Mouse (Mus musculus) midbrain, embryonic 13.5 days (tissue): ENCODE data around the gene Ppt2. TPM values are rescaled to one million over a fixed set of nuclear protein-coding genes. Genes with fewer than 3 reads are reported as not detected.

Experiments
- ATAC-seq: fragments of 200-750 bp; cut with Nextera tagmentation; 2 replicates; pipeline ENCODE4 v1.8.0; 2017; ENCODE audit warnings: mild to moderate bottlenecking, moderate TSS enrichment, moderate library complexity
- H3K27ac ChIP-seq: fragments of 300-500 bp; sonication (generic); 2 replicates; pipeline ENCODE4 v1.5.1; 2015; ENCODE audit warnings: inconsistent platforms, mild to moderate bottlenecking, moderate library complexity
- H3K27me3 ChIP-seq: fragments of 300-500 bp; sonication (generic); 2 replicates; pipeline ENCODE4 v1.6.1; 2015; ENCODE audit warnings: mild to moderate bottlenecking, inconsistent platforms
- H3K36me3 ChIP-seq: fragments of 300-500 bp; sonication (generic); 2 replicates; pipeline ENCODE4 v1.6.1; 2015; ENCODE audit warnings: mild to moderate bottlenecking, inconsistent platforms
- H3K4me1 ChIP-seq: fragments of 300-500 bp; sonication (generic); replicated peaks from 2 replicates; pipeline ENCODE4 v1.6.1; 2015; ENCODE audit warnings: inconsistent platforms
- H3K4me2 ChIP-seq: fragments of 300-500 bp; sonication (generic); replicated peaks from 2 replicates; pipeline ENCODE4 v1.6.1; 2015; ENCODE audit warnings: moderate library complexity, mild to moderate bottlenecking, inconsistent platforms
- H3K4me3 ChIP-seq: fragments of 300-500 bp; sonication (generic); replicated peaks from 2 replicates; pipeline ENCODE4 v1.5.1; 2015; ENCODE audit warnings: mild to moderate bottlenecking, inconsistent platforms
- H3K9ac ChIP-seq: fragments of 300-500 bp; sonication (generic); replicated peaks from 2 replicates; pipeline ENCODE4 v1.6.1; 2015; ENCODE audit warnings: mild to moderate bottlenecking, inconsistent platforms
- H3K9me3 ChIP-seq: fragments of 300-500 bp; sonication (generic); 2 replicates; pipeline ENCODE4 v1.6.1; 2016; ENCODE audit warnings: mild to moderate bottlenecking, inconsistent platforms
- WGBS: fragments of 180-500 bp; shearing (Covaris S2); methylation state at CpG from one replicate; pipeline ENCODE4 v1.1.7; 2015; 5-methylcytosine and 5-hydroxymethylcytosine counted together
- polyA plus RNA-seq: library from polyadenylated mRNA; unstranded; fragments of >200 nt; fragmentation: Nextera tagmentation; extraction: Ambion mirVana; gene quantifications from 2 replicates; pipeline ENCODE4 v1.2.1, GENCODE M21; 2015

The Ppt2 gene
- polyA plus RNA-seq, 1 experiment from 2014 or later = 23.3 TPM

DNA sequence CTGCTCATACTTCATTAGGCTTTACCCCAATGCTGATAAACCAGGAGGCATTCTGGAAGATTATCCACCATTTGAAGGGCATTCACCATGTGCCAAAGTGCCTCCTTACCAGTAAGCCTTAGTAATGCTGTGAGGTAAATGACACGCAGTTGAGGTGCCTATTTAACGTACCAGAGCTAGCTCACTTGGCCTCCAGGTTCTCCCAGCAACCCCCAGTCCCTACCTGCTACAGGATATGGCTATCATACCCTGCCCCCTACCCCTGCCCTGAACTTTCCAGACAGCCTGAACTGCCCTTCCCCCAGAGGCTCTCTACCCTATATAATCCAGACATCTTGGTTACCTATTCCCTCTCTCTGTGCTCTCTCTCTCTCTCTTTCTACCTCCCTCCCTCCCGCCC lies 39.5 kb downstream of the Ppt2 start:
- 75% methylated on average over 3 of the region's 3 CpGs for WGBS
- H3K27ac ChIP-seq = no peak overlapping the region
- no peaks in the 10 kb centered on the region for H3K9me3 ChIP-seq
- no peaks in the 10 kb centered on the region for H3K27me3 ChIP-seq
- no peak for ATAC-seq
- no peak overlapping the region for H3K4me2 ChIP-seq
- H3K4me3 ChIP-seq = no peak overlapping the region
- H3K4me1 ChIP-seq = peaks cover 67% of the 10 kb centered on the region
- H3K9ac ChIP-seq = no peak overlapping the region
- no peaks in the 10 kb centered on the region for H3K36me3 ChIP-seq

DNA sequence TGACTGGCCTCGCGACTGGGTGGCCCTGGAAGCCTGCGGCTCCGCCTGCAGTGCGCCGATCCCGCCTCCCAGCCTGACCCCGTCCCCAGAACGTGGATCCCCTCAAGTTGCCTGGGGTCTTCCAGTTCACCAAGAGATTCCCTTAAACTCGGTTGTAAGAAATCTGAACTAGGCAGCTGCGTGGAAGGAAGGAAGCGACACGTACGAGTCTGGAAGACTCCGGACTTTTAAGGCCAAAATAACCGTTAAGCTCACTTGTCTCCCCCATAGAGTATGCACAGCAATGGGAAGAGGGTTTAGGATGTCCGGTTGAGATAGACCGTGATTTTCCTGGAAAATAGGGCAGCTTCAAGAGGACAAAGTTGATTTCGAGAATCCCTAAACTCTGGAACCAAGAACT lies 40.5 kb downstream of the Ppt2 start:
- Histone ChIP-seq H3K9me3 (no peaks in the 10 kb centered on the region), H3K4me2 (peak overlapping the region; percentile 89), H3K27me3 (no peaks in the 10 kb centered on the region), H3K4me1 (peaks cover 57% of the 10 kb centered on the region), H3K9ac (peak overlapping the region; percentile 93), H3K27ac (peak overlapping the region; percentile 100), H3K36me3 (no peaks in the 10 kb centered on the region), H3K4me3 (peak overlapping the region; percentile 63)
- ATAC-seq = no peak
- WGBS = 3% methylated on average over 19 of the region's 19 CpGs

DNA sequence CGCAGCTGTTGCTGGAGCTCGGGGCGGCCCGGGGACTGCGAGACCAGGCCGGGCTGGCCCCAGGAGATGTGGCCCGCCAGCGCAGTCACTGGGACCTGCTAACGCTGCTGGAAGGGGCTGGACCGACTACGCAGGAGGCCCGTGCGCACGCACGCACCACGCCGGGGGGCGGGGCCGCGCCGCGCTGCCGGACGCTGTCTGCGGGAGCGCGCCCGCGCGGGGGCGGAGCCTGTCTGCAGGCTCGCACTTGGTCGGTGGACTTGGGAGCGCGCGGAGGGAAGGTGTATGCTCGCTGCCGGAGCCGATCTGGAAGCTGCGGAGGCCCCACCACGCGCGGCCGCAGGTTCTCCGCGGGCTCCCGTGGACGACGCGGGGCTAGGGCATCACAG lies 40.9 kb downstream of the Ppt2 start:
- H3K4me2 ChIP-seq = peak overlapping the region; percentile 89
- peak overlapping the region; percentile 100 for H3K27ac ChIP-seq
- no peaks in the 10 kb centered on the region for H3K36me3 ChIP-seq
- ATAC-seq = peak; percentile 87
- H3K9ac ChIP-seq = peak overlapping the region; percentile 93
- peak overlapping the region; percentile 63 for H3K4me3 ChIP-seq
- H3K4me1 ChIP-seq = peaks cover 54% of the 10 kb centered on the region
- no peaks in the 10 kb centered on the region for H3K9me3 ChIP-seq
- WGBS = under 1% methylated on average over 37 of the region's 50 CpGs
- H3K27me3 ChIP-seq = no peaks in the 10 kb centered on the region

DNA sequence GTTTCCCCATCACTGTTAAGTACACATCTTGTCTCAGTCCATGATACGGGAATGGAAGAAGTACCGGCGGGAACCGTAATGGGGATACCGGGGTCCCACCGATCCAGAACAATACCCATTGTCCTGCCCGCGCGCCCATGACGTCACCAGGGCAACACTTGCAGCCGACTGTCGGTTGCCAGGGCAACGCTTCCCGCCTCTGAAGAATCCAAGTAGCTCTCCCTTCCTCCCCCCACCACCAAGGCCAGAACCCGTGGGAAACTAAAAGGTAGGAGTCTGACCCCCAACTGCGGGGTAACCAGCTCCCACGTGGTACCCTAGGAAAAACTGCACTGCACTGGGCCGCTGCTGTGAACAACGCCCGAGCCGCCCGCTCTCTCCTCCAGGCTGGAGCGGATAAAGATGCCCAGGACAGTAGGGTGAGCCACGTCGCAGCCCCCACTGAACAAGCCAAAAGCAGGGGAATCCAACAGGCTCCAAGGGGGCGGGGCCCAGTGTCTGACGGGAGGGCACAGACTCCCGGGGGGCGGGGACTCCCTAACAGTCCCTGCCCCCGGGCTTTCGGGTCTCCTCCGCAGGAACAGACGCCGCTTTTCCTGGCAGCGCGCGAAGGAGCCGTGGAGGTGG lies 41.4 kb downstream of the Ppt2 start:
- 0% methylated on average over 37 of the region's 38 CpGs for WGBS
- H3K27ac ChIP-seq = peak overlapping the region; percentile 100
- H3K9me3 ChIP-seq = no peaks in the 10 kb centered on the region
- peak overlapping the region; percentile 89 for H3K4me2 ChIP-seq
- peak overlapping the region; percentile 63 for H3K4me3 ChIP-seq
- no peaks in the 10 kb centered on the region for H3K27me3 ChIP-seq
- ATAC-seq = peak; percentile 79
- H3K4me1 ChIP-seq = peaks cover 54% of the 10 kb centered on the region
- no peaks in the 10 kb centered on the region for H3K36me3 ChIP-seq
- peak overlapping the region; percentile 93 for H3K9ac ChIP-seq

DNA sequence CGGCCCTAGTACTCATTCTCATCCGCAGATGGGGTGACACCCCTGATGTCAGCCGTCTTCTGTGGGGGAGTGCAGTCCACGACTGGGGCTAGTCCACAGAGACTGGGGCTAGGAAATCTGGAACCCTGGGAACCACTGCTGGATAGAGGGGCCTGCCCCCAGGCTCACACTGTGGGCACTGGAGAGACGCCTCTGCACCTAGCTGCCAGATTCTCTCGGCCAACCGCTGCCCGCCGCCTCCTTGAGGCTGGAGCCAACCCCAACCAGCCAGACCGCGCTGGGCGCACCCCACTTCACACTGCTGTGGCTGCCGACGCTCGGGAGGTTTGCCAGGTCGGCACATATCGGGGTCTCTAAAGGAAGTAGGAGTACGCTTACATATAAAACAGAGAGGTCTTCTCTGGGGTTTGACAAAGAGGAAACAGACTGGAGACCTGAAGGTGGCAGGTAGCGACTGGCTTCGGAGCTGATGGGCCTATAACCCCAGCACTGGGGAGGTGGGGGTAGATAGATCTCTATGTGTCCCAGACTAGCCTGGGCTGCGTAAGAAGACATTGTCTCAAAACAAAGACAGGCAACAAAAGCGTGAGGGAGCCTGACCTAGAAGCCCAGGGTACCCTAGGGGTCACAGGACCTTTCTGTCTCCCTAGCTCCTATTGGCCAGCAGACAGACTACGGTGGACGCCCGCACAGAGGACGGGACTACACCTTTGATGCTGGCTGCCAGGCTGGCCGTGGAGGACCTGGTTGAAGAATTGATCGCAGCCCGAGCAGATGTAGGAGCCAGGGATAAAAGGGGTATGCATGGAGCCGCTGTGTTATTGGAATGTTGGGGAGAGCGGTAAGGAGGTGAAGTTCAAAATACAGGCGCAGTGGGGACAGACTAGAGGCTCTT lies 42.2 kb downstream of the Ppt2 start:
- H3K27me3 ChIP-seq = no peaks in the 10 kb centered on the region
- no peaks in the 10 kb centered on the region for H3K9me3 ChIP-seq
- peaks cover 48% of the 10 kb centered on the region for H3K4me1 ChIP-seq
- no peaks in the 10 kb centered on the region for H3K36me3 ChIP-seq
- H3K27ac ChIP-seq = peak overlapping the region; percentile 100
- H3K4me3 ChIP-seq = peak overlapping the region; percentile 63
- WGBS = 19% methylated on average over 32 of the region's 32 CpGs
- H3K9ac ChIP-seq = peak overlapping the region; percentile 93
- peak; percentile 27 for ATAC-seq
- peak overlapping the region; percentile 89 for H3K4me2 ChIP-seq

DNA sequence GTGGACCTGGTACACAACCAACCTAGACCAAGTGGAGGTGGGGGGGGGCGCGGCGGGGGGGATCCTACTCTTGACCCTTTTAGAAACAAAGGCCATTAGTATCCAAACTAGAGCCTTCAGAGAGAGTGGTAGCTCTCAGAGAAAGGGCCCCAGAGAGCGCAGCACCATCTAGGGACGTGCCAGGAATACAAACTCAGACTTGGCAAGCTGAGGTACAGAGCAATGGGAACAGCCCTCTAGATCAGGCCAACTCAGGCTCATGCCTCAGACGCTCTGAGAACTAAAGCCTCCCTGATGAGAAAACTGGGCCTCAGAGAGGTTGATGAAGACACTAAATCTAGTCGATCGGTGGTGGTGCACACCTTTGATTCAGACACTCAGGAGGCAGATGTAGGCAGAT lies 43.2 kb downstream of the Ppt2 start:
- Histone ChIP-seq H3K4me1 (peaks cover 38% of the 10 kb centered on the region), H3K4me3 (peak overlapping the region; percentile 63; the same call in 1 of the 2 replicates), H3K4me2 (no peak overlapping the region), H3K9ac (no peak overlapping the region), H3K9me3 (no peaks in the 10 kb centered on the region), H3K36me3 (no peaks in the 10 kb centered on the region), H3K27ac (peak overlapping the region; percentile 100), H3K27me3 (no peaks in the 10 kb centered on the region)
- no peak for ATAC-seq
- WGBS = 87% methylated on average over 8 of the region's 8 CpGs

DNA sequence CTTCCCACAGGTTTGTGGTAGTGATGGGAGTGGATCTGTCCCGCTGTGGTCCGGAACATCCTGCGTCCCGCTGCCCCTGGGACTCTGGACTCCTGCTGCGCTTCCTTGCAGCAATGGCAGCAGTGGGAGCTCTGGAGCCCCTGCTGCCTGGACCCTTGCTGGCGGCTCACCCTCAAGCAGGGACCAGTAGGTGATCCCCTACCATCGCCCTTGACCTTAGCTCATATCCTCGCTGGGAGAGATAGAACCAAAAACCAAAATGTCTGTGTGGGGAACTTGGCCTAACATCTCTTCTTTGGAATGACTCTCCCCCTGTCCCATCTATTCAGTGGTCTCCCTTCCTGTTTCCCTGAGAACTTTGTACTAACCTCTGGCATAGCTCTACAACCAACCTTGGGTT lies 44.5 kb downstream of the Ppt2 start:
- WGBS = 85% methylated on average over 8 of the region's 8 CpGs
- Histone ChIP-seq H3K4me2 (no peak overlapping the region), H3K9ac (no peak overlapping the region), H3K27me3 (no peaks in the 10 kb centered on the region), H3K4me3 (no peak overlapping the region), H3K4me1 (peaks cover 25% of the 10 kb centered on the region), H3K9me3 (no peaks in the 10 kb centered on the region), H3K27ac (no peak overlapping the region), H3K36me3 (no peaks in the 10 kb centered on the region)
- no peak for ATAC-seq

DNA sequence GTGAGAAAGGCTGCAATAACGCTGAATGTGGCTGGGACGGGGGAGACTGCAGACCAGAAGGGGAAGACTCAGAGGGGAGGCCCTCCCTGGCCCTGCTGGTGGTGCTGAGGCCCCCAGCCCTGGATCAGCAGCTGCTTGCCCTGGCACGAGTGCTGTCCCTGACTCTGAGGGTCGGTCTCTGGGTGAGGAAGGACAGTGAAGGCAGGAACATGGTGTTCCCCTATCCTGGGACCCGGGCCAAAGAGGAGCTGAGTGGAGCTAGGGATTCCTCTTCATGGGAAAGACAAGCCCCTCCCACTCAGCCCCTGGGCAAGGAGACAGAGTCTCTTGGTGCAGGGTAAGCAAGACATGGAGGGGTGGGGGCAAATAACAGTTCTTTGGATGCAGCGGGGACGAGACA lies 44.9 kb downstream of the Ppt2 start:
- H3K9me3 ChIP-seq = no peaks in the 10 kb centered on the region
- no peaks in the 10 kb centered on the region for H3K36me3 ChIP-seq
- H3K4me1 ChIP-seq = peaks cover 21% of the 10 kb centered on the region
- H3K4me2 ChIP-seq = no peak overlapping the region
- WGBS = 76% methylated on average over 7 of the region's 7 CpGs
- H3K27ac ChIP-seq = no peak overlapping the region
- H3K27me3 ChIP-seq = no peaks in the 10 kb centered on the region
- H3K4me3 ChIP-seq = no peak overlapping the region
- ATAC-seq = no peak
- H3K9ac ChIP-seq = no peak overlapping the region

DNA sequence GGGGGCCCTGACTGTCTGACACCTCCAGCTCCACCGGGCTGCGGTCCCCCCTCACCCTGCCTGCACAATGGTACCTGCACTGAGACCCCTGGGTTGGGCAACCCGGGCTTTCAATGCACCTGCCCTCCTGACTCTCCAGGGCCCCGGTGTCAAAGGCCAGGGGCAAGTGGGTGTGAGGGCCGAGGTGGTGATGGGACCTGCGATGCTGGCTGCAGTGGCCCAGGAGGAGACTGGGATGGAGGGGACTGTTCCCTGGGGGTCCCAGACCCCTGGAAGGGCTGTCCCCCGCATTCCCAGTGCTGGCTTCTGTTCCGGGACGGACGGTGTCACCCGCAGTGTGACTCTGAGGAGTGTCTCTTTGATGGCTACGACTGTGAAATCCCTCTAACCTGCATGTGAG lies 45.8 kb downstream of the Ppt2 start:
- ATAC-seq = no peak
- H3K9ac ChIP-seq = 0 out of 2 replicates have a peak overlapping the region, but pooled peaks have one; percentile 1

DNA sequence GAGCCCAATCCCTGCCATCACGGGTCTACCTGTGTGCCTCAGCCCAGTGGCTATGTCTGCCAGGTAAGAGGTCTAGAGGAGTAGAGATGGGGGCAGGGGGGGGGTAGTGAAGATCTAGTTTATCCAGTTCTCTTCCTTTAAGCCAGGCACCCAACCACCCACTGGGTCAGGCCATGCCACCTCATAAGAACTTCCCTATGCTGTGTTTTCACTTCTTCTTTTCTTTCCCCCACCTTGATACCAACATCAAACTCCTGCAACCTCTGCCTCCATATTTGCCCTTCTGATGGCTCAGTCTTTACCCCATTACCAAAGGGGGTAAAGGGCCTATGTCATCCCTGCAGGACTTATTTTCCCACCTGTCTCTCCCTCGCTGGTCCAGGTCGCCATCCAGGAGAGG lies 50.2 kb downstream of the Ppt2 start:
- Histone ChIP-seq H3K9me3 (no peaks in the 10 kb centered on the region), H3K36me3 (no peaks in the 10 kb centered on the region), H3K27ac (no peak overlapping the region), H3K4me1 (no peaks in the 10 kb centered on the region), H3K4me3 (no peak overlapping the region), H3K9ac (no peak overlapping the region), H3K4me2 (no peak overlapping the region), H3K27me3 (no peaks in the 10 kb centered on the region)
- ATAC-seq = no peak
- WGBS = 88% methylated on average over 3 of the region's 3 CpGs

More for the DNA sequence above, 45.8 kb downstream of the Ppt2 start:
- H3K4me2 ChIP-seq = no peak overlapping the region
- no peak overlapping the region for H3K27ac ChIP-seq
- no peak overlapping the region for H3K4me3 ChIP-seq
- H3K9me3 ChIP-seq = no peaks in the 10 kb centered on the region
- H3K4me1 ChIP-seq = peaks cover 14% of the 10 kb centered on the region
- WGBS = 90% methylated on average over 12 of the region's 12 CpGs
- no peaks in the 10 kb centered on the region for H3K27me3 ChIP-seq
- no peaks in the 10 kb centered on the region for H3K36me3 ChIP-seq

DNA sequence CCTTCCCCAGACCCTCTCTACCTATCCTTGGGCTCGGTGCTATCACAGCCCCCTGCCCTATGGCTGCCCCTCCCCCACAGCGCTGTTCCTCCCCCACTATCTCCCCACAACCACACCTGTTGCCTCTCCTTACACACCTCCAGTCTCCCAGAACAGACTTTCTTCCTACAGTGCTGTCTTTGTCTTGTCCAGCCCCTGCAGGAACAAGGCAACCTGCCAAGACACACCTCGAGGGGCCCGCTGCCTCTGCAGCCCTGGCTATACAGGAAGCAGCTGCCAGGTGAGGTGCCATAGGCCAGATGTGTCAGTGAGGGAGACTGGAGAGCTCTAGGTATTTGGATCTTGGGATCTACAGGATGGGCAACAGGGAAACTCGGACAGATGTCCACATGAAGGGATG lies 51.7 kb downstream of the Ppt2 start:
- Histone ChIP-seq H3K36me3 (no peaks in the 10 kb centered on the region), H3K4me2 (no peak overlapping the region), H3K27me3 (no peaks in the 10 kb centered on the region), H3K27ac (no peak overlapping the region), H3K9ac (no peak overlapping the region), H3K4me1 (0 out of 2 replicates have a peak, but pooled peaks cover 6% of the 10 kb centered on the region), H3K4me3 (no peak overlapping the region), H3K9me3 (no peaks in the 10 kb centered on the region)
- no peak for ATAC-seq
- 71% methylated on average over 5 of the region's 5 CpGs for WGBS

DNA sequence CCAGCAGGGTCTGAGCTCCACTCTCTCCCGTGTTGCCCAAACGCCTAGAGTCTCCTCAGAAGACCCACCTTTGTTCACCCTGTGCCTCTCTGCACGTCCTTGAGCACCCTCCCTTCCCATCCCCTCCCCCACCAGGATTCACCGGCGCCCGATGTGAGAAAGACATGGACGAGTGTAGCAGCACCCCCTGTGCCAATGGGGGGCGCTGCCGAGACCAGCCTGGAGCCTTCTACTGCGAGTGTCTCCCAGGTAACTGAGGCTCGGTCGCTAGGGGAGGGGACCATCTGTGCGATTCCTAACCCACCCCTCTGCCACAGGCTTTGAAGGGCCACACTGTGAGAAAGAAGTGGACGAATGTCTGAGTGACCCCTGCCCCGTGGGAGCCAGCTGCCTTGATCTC lies 55.9 kb downstream of the Ppt2 start:
- 8% methylated on average over 15 of the region's 15 CpGs for WGBS
- ATAC-seq = no peak
- no peak overlapping the region for H3K9ac ChIP-seq

More for the DNA sequence above, 55.9 kb downstream of the Ppt2 start:
- no peak overlapping the region for H3K4me3 ChIP-seq
- H3K27ac ChIP-seq = no peak overlapping the region
- no peaks in the 10 kb centered on the region for H3K36me3 ChIP-seq
- H3K4me2 ChIP-seq = no peak overlapping the region
- H3K27me3 ChIP-seq = 0 out of 2 replicates have a peak, but pooled peaks cover 7% of the 10 kb centered on the region
- H3K4me1 ChIP-seq = 0 out of 2 replicates have a peak, but pooled peaks cover 6% of the 10 kb centered on the region
- no peaks in the 10 kb centered on the region for H3K9me3 ChIP-seq
